Mouse (Mus musculus) kidney, adult 2 months (tissue): ENCODE measurements at regions not wholly inside any gene's neighbourhood (a gene's known extent, or its start where the extent isn't known, plus 50 kb on each side); places are given as distances from the start of the nearest gene placed in this dataset.

ENCODE experiments used
- DNase-seq: peaks from one replicate; pipeline ENCODE4 v3.0.0; 2021
- H3K27ac ChIP-seq: fragments of 200-500 bp; 2 replicates; pipeline ENCODE4 v1.5.1; 2012; ENCODE audit warnings: low read depth, low read length, control low read depth, inconsistent platforms; ENCODE audit not compliant: insufficient read depth
- H3K27me3 ChIP-seq: fragments of 200-500 bp; replicated peaks from 2 replicates; pipeline ENCODE4 v1.6.1; 2012; ENCODE audit warnings: mild to moderate bottlenecking, moderate library complexity, low read length, inconsistent platforms; ENCODE audit not compliant: control insufficient read depth, insufficient read depth
- H3K36me3 ChIP-seq: fragments of 200-500 bp; 2 replicates; pipeline ENCODE4 v1.6.1; 2012; ENCODE audit warnings: mild to moderate bottlenecking, moderate library complexity, low read length, inconsistent platforms; ENCODE audit not compliant: control insufficient read depth, insufficient read depth
- H3K4me1 ChIP-seq: fragments of 200-500 bp; 2 replicates; pipeline ENCODE4 v1.6.1; 2011; ENCODE audit warnings: low read length; ENCODE audit not compliant: control insufficient read depth, insufficient read depth
- H3K4me3 ChIP-seq: fragments of 200-500 bp; 2 replicates; pipeline ENCODE4 v1.5.1; 2011; ENCODE audit warnings: mild to moderate bottlenecking, low read depth, low read length, control low read depth; ENCODE audit not compliant: insufficient read depth
- CTCF ChIP-seq: fragments of 200-500 bp; conservative IDR thresholded peaks from 2 replicates; pipeline ENCODE4 v1.5.1; 2011; ENCODE audit warnings: low read depth, mild to moderate bottlenecking, control low read depth, low read length, moderate library complexity, mixed read lengths; ENCODE audit not compliant: insufficient read depth, insufficient read length
- POLR2A ChIP-seq: fragments of 200-500 bp; IDR thresholded peaks from one replicate; pipeline ENCODE4 v1.6.1; 2011; ENCODE audit warnings: low read depth, low read length, control low read depth
- WGBS: fragments of 180-500 bp; shearing (Covaris S2); methylation state at CpG from one replicate; pipeline ENCODE4 v1.1.7; 2018; 5-methylcytosine and 5-hydroxymethylcytosine counted together

GRCm38 (mm10) chr8:125349290-125350025 lies 220.2 kb downstream of the Sipa1l2 start:
- H3K4me3 ChIP-seq: no peak overlapping the region
- no peak for TF ChIP-seq POLR2A
- TF ChIP-seq CTCF: no peak
- H3K27ac ChIP-seq: no peak overlapping the region
- DNase-seq: peak; percentile 97
- H3K4me1 ChIP-seq: peaks cover 8% of the 10 kb centered on the region; the same call in 1 of the 2 replicates
- 12% methylated on average over 7 of the region's 7 CpGs for WGBS
- H3K36me3 ChIP-seq: no peaks in the 10 kb centered on the region
- H3K27me3 ChIP-seq: no peaks in the 10 kb centered on the region

- no peaks in the 10 kb centered on the region for H3K36me3 ChIP-seq
- no peak for DNase-seq
- no peaks in the 10 kb centered on the region for H3K27me3 ChIP-seq
- no peak overlapping the region for H3K4me3 ChIP-seq
- H3K27ac ChIP-seq: no peak overlapping the region
- H3K4me1 ChIP-seq: peaks cover 8% of the 10 kb centered on the region; the same call in 1 of the 2 replicates
- TF ChIP-seq CTCF (no peak), POLR2A (no peak)
- WGBS: 85% methylated on average over 8 of the region's 8 CpGs
These were observed 223.4 kb downstream of the Sipa1l2 start for GRCm38 (mm10) chr8:125346182-125346581.

GRCm38 (mm10) chr8:125345571-125345970 lies 224.0 kb downstream of the Sipa1l2 start:
- peaks cover 8% of the 10 kb centered on the region; the same call in 1 of the 2 replicates for H3K4me1 ChIP-seq
- DNase-seq: no peak
- no peak overlapping the region for H3K4me3 ChIP-seq
- no peak for TF ChIP-seq CTCF
- no peak for TF ChIP-seq POLR2A
- H3K27ac ChIP-seq: no peak overlapping the region
- 95% methylated on average over 10 of the region's 10 CpGs for WGBS
- no peaks in the 10 kb centered on the region for H3K27me3 ChIP-seq
- no peaks in the 10 kb centered on the region for H3K36me3 ChIP-seq

- Histone ChIP-seq H3K4me1 (peaks cover under 1% of the 10 kb centered on the region; the same call in 1 of the 2 replicates), H3K27ac (no peak overlapping the region), H3K27me3 (no peaks in the 10 kb centered on the region), H3K4me3 (no peak overlapping the region), H3K36me3 (no peaks in the 10 kb centered on the region)
- no peak for DNase-seq
- WGBS: 46% methylated on average over 9 of the region's 9 CpGs
- TF ChIP-seq POLR2A (no peak), CTCF (no peak)
These were observed 225.7 kb downstream of the Sipa1l2 start for GRCm38 (mm10) chr8:125343867-125344266.

GRCm38 (mm10) chr8:125342521-125342920 lies 227.1 kb downstream of the Sipa1l2 start:
- no peak for TF ChIP-seq POLR2A
- Histone ChIP-seq H3K4me3 (no peak overlapping the region), H3K27me3 (no peaks in the 10 kb centered on the region), H3K27ac (no peak overlapping the region; the same call in 1 of the 2 replicates), H3K4me1 (no peaks in the 10 kb centered on the region), H3K36me3 (no peaks in the 10 kb centered on the region)
- no peak for DNase-seq
- WGBS: 56% methylated on average over 9 of the region's 9 CpGs

GRCm38 (mm10) chr8:125341606-125342005 lies 228.0 kb downstream of the Sipa1l2 start:
- Histone ChIP-seq H3K27me3 (no peaks in the 10 kb centered on the region), H3K4me1 (no peaks in the 10 kb centered on the region), H3K27ac (no peak overlapping the region), H3K36me3 (no peaks in the 10 kb centered on the region), H3K4me3 (no peak overlapping the region)
- WGBS: 59% methylated on average over 4 of the region's 4 CpGs
- no peak for TF ChIP-seq POLR2A
- no peak for TF ChIP-seq CTCF
- DNase-seq: no peak

- 28% methylated on average over 6 of the region's 6 CpGs for WGBS
- TF ChIP-seq CTCF: peak; percentile 81
- no peak for TF ChIP-seq POLR2A
- H3K4me3 ChIP-seq: no peak overlapping the region
- DNase-seq: peak; percentile 47
- H3K4me1 ChIP-seq: no peaks in the 10 kb centered on the region
- H3K36me3 ChIP-seq: no peaks in the 10 kb centered on the region
- H3K27me3 ChIP-seq: no peaks in the 10 kb centered on the region
- no peak overlapping the region for H3K27ac ChIP-seq
These were observed 231.4 kb downstream of the Sipa1l2 start for GRCm38 (mm10) chr8:125338222-125338621.
